20 mouse cellular contexts compared by ENCODE assay signal in genomic region chr7:41502402-41502801, GRCm38 (mm10). TPM values are rescaled to one million over a fixed set of nuclear protein-coding genes. Genes with fewer than 3 reads are reported as not detected.
A peak's percentile ranks its signal among the peaks of the same experiment; 100 is the strongest.
DNase-seq lines count a peak whose midpoint lies in the region; ATAC-seq and TF ChIP-seq lines count a peak whose summit lies in the region.
"Had no signal": no experiment of that assay in that cellular context is flagged by ENCODE, and none has a peak within 500 bp of the region (broad histone marks: within the 10 kb centered on the region; RNA-seq: fewer than 3 reads in every experiment).

No protein-coding gene starts in this region.

- TF ChIP-seq POLR2A in heart, adult 2 months (IDR thresholded peaks at IDR 0.05; ENCODE audit: insufficient read depth, low read depth, low read length): no peak
- TF ChIP-seq POLR2A in liver, adult 2 months (IDR thresholded peaks at IDR 0.05; ENCODE audit: extremely low read depth, insufficient read depth, low read length): no peak

- peak; percentile 8; the same call in 1 of the 2 replicates for TF ChIP-seq CTCF in heart, adult 2 months (IDR thresholded peaks at IDR 0.05)
- no peak for TF ChIP-seq CTCF in liver, adult 2 months (IDR thresholded peaks at IDR 0.05; ENCODE audit: low read depth, low read length)
- TF ChIP-seq CTCF in E14TG2a.4 (conservative IDR thresholded peaks at IDR 0.05; ENCODE audit: low read length): peak; percentile 27

- H3K4me1 ChIP-seq in heart, adult 2 months (ENCODE audit: control insufficient read depth, insufficient read depth, low read length): no peaks in the 10 kb centered on the region
- no peaks in the 10 kb centered on the region for H3K4me1 ChIP-seq in liver, adult 2 months (ENCODE audit: control insufficient read depth, insufficient read depth, low read length)
- H3K4me1 ChIP-seq in liver, embryonic 11.5 days (replicated peaks; ENCODE audit: control insufficient read depth, insufficient read depth, low read length): no peaks in the 10 kb centered on the region
- peaks cover 13% of the 10 kb centered on the region for H3K4me1 ChIP-seq in E14TG2a.4 (replicated peaks; ENCODE audit: low read depth, low read length)
- H3K4me1 ChIP-seq: embryonic facial prominence, embryonic 10.5 days; heart, embryonic 10.5 days; limb, embryonic 10.5 days had no signal

- no peaks in the 10 kb centered on the region for H3K9me3 ChIP-seq in liver, embryonic 11.5 days (ENCODE audit: control insufficient read depth, low read length)
- H3K9me3 ChIP-seq in E14TG2a.4 (ENCODE audit: low read length): no peaks in the 10 kb centered on the region

- H3K9ac ChIP-seq in heart, adult 2 months (ENCODE audit: low read depth, low read length): no peak overlapping the region
- no peak overlapping the region for H3K9ac ChIP-seq in liver, adult 2 months (ENCODE audit: low read depth, low read length)
- no peak overlapping the region for H3K9ac ChIP-seq in liver, embryonic 11.5 days (ENCODE audit: low read depth, low read length)
- H3K9ac ChIP-seq: forebrain, postnatal 0 days; hindbrain, embryonic 14.5 days had no signal

- no peak overlapping the region for H3K27ac ChIP-seq in heart, adult 2 months
- no peak overlapping the region for H3K27ac ChIP-seq in liver, adult 2 months (replicated peaks; ENCODE audit: insufficient read depth, low read depth, low read length)
- no peak overlapping the region for H3K27ac ChIP-seq in liver, embryonic 11.5 days (ENCODE audit: low read depth, low read length)
- H3K27ac ChIP-seq: embryonic facial prominence, embryonic 10.5 days; gastrocnemius, adult 2 months; heart, embryonic 10.5 days; hindbrain, embryonic 14.5 days; limb, embryonic 10.5 days had no signal

- H3K27me3 ChIP-seq in heart, adult 2 months (ENCODE audit: control insufficient read depth, insufficient read depth, low read length): no peaks in the 10 kb centered on the region
- no peaks in the 10 kb centered on the region for H3K27me3 ChIP-seq in liver, adult 2 months (ENCODE audit: control insufficient read depth, insufficient read depth, low read length)
- H3K27me3 ChIP-seq in liver, embryonic 11.5 days (replicated peaks; ENCODE audit: control insufficient read depth, insufficient read depth, low read length): no peaks in the 10 kb centered on the region
- H3K27me3 ChIP-seq in E14TG2a.4 (ENCODE audit: insufficient read depth, low read length): no peaks in the 10 kb centered on the region

- no peak for ATAC-seq in liver, embryonic 11.5 days (replicated peaks; ENCODE audit: low FRiP score)
- ATAC-seq in granulocyte monocyte progenitor cell, adult 5-6 weeks (replicated peaks; ENCODE audit: poor library complexity, severe bottlenecking): no peak
- ATAC-seq: forebrain, postnatal 0 days had no signal

- TF ChIP-seq EP300 in heart, adult 2 months (IDR thresholded peaks at IDR 0.05; ENCODE audit: insufficient read depth, low read depth, low read length): no peak

- no peak overlapping the region for H3K4me2 ChIP-seq in liver, embryonic 11.5 days
- H3K4me2 ChIP-seq: hindbrain, embryonic 14.5 days had no signal

- H3K36me3 ChIP-seq in heart, adult 2 months (ENCODE audit: control insufficient read depth, insufficient read depth, low read length): no peaks in the 10 kb centered on the region
- no peaks in the 10 kb centered on the region for H3K36me3 ChIP-seq in liver, adult 2 months (ENCODE audit: control insufficient read depth, insufficient read depth, low read length)
- H3K36me3 ChIP-seq in liver, embryonic 11.5 days (ENCODE audit: control insufficient read depth, insufficient read depth, low read length): no peaks in the 10 kb centered on the region
- H3K36me3 ChIP-seq in E14TG2a.4 (ENCODE audit: insufficient read depth, low read length): no peaks in the 10 kb centered on the region
- H3K36me3 ChIP-seq: embryonic facial prominence, embryonic 10.5 days; heart, embryonic 10.5 days; limb, embryonic 10.5 days had no signal

- intact Hi-C loops in heart, adult 2 months (cut with DNase I): loop anchor here (1.0 to 10.0 kb wide), 2 partner anchors 8 to 1848 kb away; no protein-coding TSS in a partner anchor

- no peak overlapping the region for H3K4me3 ChIP-seq in heart, adult 2 months
- H3K4me3 ChIP-seq in liver, adult 2 months (ENCODE audit: insufficient read depth, low read depth, low read length): no peak overlapping the region
- no peak overlapping the region for H3K4me3 ChIP-seq in liver, embryonic 11.5 days (ENCODE audit: low read depth, low read length)
- no peak overlapping the region for H3K4me3 ChIP-seq in E14TG2a.4 (replicated peaks; ENCODE audit: low read length)
- H3K4me3 ChIP-seq: embryonic facial prominence, embryonic 10.5 days; erythroblast, embryonic 14.5 days; gastrocnemius, adult 2 months; heart, embryonic 10.5 days; limb, embryonic 10.5 days had no signal

- WGBS in heart, adult 2 months: 31% methylated on average over 1 of the region's 1 CpGs
- WGBS in liver, adult 2 months: 50% methylated on average over 1 of the region's 1 CpGs
- 25% methylated on average over 1 of the region's 1 CpGs for WGBS in liver, embryonic 11.5 days

- DNase-seq in heart, adult 2 months: no peak
- DNase-seq in heart, adult 18-20 months: no peak
- DNase-seq in liver, adult 2 months (ENCODE audit: extremely low read depth, low read depth, low spot score): peak; percentile 17
- no peak for DNase-seq in liver, embryonic 11.5 days (ENCODE audit: low spot score)
- DNase-seq in induced T-regulatory cell, adult 2 months (ENCODE audit: low read depth): peak; percentile 13
- DNase-seq: forebrain, postnatal 0 days; gastrocnemius, adult 2 months; heart, postnatal 14 days; kidney, adult 11 months; lung, postnatal 14 days had no signal

- H3K79me2 ChIP-seq in heart, adult 2 months (replicated peaks; ENCODE audit: control insufficient read depth, insufficient read depth, low read length): no peaks in the 10 kb centered on the region; the same call in 1 of the 2 replicates
- peaks cover 5% of the 10 kb centered on the region; the same call in 1 of the 2 replicates for H3K79me2 ChIP-seq in liver, adult 2 months (ENCODE audit: control insufficient read depth, insufficient read depth, low read length)

RNA-seq across cellular contexts. Expression of gene AW146154, which starts 2.7 kb away (rescaled TPM):
- total RNA-seq in heart, adult 2 months (2021): 1 to 10 TPM; 3.3 to 5.2 TPM
- 2.2 and 4.9 TPM in 2 replicates for polyA plus RNA-seq in heart, adult 2 months (2012; rRNA removed)
- total RNA-seq in heart, adult 18-20 months (2021): 1 to 10 TPM; 3.8 to 5.1 TPM
- 9.7 and 11.8 TPM in 2 replicates for total RNA-seq in liver, adult 2 months (2014; rRNA removed)
- polyA plus RNA-seq in liver, adult 2 months (2012; rRNA removed): 1.7 and 2.7 TPM in 2 replicates
- 6.6 and 7.9 TPM in 2 replicates for polyA plus RNA-seq in liver, embryonic 11.5 days (2014; fragmentation: Nextera tagmentation; extraction: Ambion mirVana)
- total RNA-seq in granulocyte monocyte progenitor cell, adult 5-6 weeks (2014; fragmentation: Nextera tagmentation): 12.0 and 23.4 TPM in 2 replicates
- total RNA-seq in granulocyte monocyte progenitor cell, adult 5-6 weeks (2017): 7.5 and 8.4 TPM in 2 replicates
- polyA plus RNA-seq: erythroblast, embryonic 14.5 days had no signal

RNA-seq across cellular contexts. Expression of gene Gm20449, which starts 3.2 kb away (rescaled TPM):
- total RNA-seq in heart, adult 2 months (2021): under 1 TPM; 0.08 to 0.09 TPM
- 0.04 and 0.20 TPM in 2 replicates for polyA plus RNA-seq in heart, adult 2 months (2012; rRNA removed)
- under 1 TPM in 1 of 2 experiments, not detected in 1; 0.10 TPM for total RNA-seq in heart, adult 18-20 months (2021)
- total RNA-seq in liver, adult 2 months (2014; rRNA removed): 0.07 and 0.18 TPM in 2 replicates
- polyA plus RNA-seq in liver, adult 2 months (2012; rRNA removed): 0.09 and 0.13 TPM in 2 replicates
- 0.07 TPM in 1 of 2 replicates, not detected in the other for polyA plus RNA-seq in liver, embryonic 11.5 days (2014; fragmentation: Nextera tagmentation; extraction: Ambion mirVana)
- not detected in 2 replicates for total RNA-seq in granulocyte monocyte progenitor cell, adult 5-6 weeks (2014; fragmentation: Nextera tagmentation)
- not detected in 2 replicates for total RNA-seq in granulocyte monocyte progenitor cell, adult 5-6 weeks (2017)
- total RNA-seq: megakaryocyte-erythroid progenitor cell, adult 5-6 weeks had no signal
- polyA plus RNA-seq: erythroblast, embryonic 14.5 days; heart, embryonic 10.5 days; large intestine, adult 2 months; liver, embryonic 16.5 days had no signal

RNA-seq across cellular contexts. Expression of gene Vmn2r57, which starts 53.9 kb away (rescaled TPM):
- under 1 TPM; 0.16 to 0.20 TPM for total RNA-seq in heart, adult 2 months (2021)
- 0.23 and 0.25 TPM in 2 replicates for polyA plus RNA-seq in heart, adult 2 months (2012; rRNA removed)
- total RNA-seq in heart, adult 18-20 months (2021): under 1 TPM; 0.17 to 0.26 TPM
- total RNA-seq in liver, adult 2 months (2014; rRNA removed): 0.27 and 0.28 TPM in 2 replicates
- 0.04 and 0.05 TPM in 2 replicates for polyA plus RNA-seq in liver, adult 2 months (2012; rRNA removed)
- polyA plus RNA-seq in liver, embryonic 11.5 days (2014; fragmentation: Nextera tagmentation; extraction: Ambion mirVana): 0.07 and 0.14 TPM in 2 replicates
- not detected in 2 replicates for total RNA-seq in granulocyte monocyte progenitor cell, adult 5-6 weeks (2014; fragmentation: Nextera tagmentation)
- total RNA-seq in granulocyte monocyte progenitor cell, adult 5-6 weeks (2017): not detected in 2 replicates
- total RNA-seq: megakaryocyte-erythroid progenitor cell, adult 5-6 weeks had no signal
- polyA plus RNA-seq: erythroblast, embryonic 14.5 days; liver, embryonic 16.5 days had no signal

Comparison
In these comparisons a context has a peak if more than half of its experiments do, and no peak if none do; other contexts are left out.
1. DNase-seq: peak in liver, adult 2 months (single experiment) and induced T-regulatory cell, adult 2 months (single experiment); none in heart, adult 2 months (0 of 2), heart, adult 18-20 months (0 of 2) and liver, embryonic 11.5 days (single experiment).